Mouse (Mus musculus) midbrain, embryonic 14.5 days (tissue): ENCODE data around the gene Ezh1. TPM values are rescaled to one million over a fixed set of nuclear protein-coding genes. Genes with fewer than 3 reads are reported as not detected.

Experiments used
- ATAC-seq: fragments of 200-750 bp; cut with Nextera tagmentation; 2 replicates; pipeline ENCODE4 v1.8.0; 2017; ENCODE audit warnings: moderate number of reproducible peaks, moderate library complexity; ENCODE audit not compliant: low FRiP score, low TSS enrichment
- DNase-seq: peaks from one replicate; pipeline ENCODE4 v3.0.0-alpha.2; 2015
- H3K27ac ChIP-seq: fragments of 300-500 bp; sonication (generic); replicated peaks from 2 replicates; pipeline ENCODE4 v1.5.1; 2014; ENCODE audit warnings: mild to moderate bottlenecking, low read depth, low read length, moderate library complexity
- H3K27me3 ChIP-seq: fragments of 300-500 bp; sonication (generic); 2 replicates; pipeline ENCODE4 v1.6.1; 2014; ENCODE audit warnings: low read length, control low read depth, mixed read lengths; ENCODE audit not compliant: control insufficient read depth, insufficient read depth
- H3K36me3 ChIP-seq: fragments of 300-500 bp; sonication (generic); 2 replicates; pipeline ENCODE4 v1.6.1; 2014; ENCODE audit warnings: low read length, control low read depth; ENCODE audit not compliant: control insufficient read depth, insufficient read depth
- H3K4me1 ChIP-seq: fragments of 300-500 bp; sonication (generic); 2 replicates; pipeline ENCODE4 v1.6.1; 2014; ENCODE audit warnings: mild to moderate bottlenecking, antibody characterized with exemption, low read length, control low read depth; ENCODE audit not compliant: control insufficient read depth, insufficient read depth
- H3K4me2 ChIP-seq: fragments of 300-500 bp; sonication (generic); 2 replicates; pipeline ENCODE4 v1.6.1; 2014; ENCODE audit warnings: mild to moderate bottlenecking, low read length, moderate library complexity
- H3K4me3 ChIP-seq: fragments of 300-500 bp; sonication (generic); replicated peaks from 2 replicates; pipeline ENCODE4 v1.5.1; 2014; ENCODE audit warnings: low read depth, low read length
- H3K9ac ChIP-seq: fragments of 300-500 bp; sonication (generic); replicated peaks from 2 replicates; pipeline ENCODE4 v1.6.1; 2014; ENCODE audit warnings: mild to moderate bottlenecking, low read length, moderate library complexity
- H3K9me3 ChIP-seq: fragments of 300-500 bp; sonication (generic); 2 replicates; pipeline ENCODE4 v1.6.1; 2016; ENCODE audit warnings: low read length, control low read depth, mixed read lengths; ENCODE audit not compliant: control insufficient read depth
- WGBS: fragments of 180-500 bp; shearing (Covaris S2); extraction: QIAGEN DNeasy Blood & Tissue Kit; methylation state at CpG from one replicate; pipeline ENCODE4 v1.1.7; 2014; 5-methylcytosine and 5-hydroxymethylcytosine counted together
- polyA plus RNA-seq: library from polyadenylated mRNA; unstranded; fragments of >200 nt; fragmentation: Nextera tagmentation; extraction: Ambion mirVana; gene quantifications from 2 replicates; pipeline ENCODE4 v1.2.1, GENCODE M21; 2014

Ezh1 gene
- polyA plus RNA-seq, 1 experiment from 2014 or later: 25.1 TPM

DNA sequence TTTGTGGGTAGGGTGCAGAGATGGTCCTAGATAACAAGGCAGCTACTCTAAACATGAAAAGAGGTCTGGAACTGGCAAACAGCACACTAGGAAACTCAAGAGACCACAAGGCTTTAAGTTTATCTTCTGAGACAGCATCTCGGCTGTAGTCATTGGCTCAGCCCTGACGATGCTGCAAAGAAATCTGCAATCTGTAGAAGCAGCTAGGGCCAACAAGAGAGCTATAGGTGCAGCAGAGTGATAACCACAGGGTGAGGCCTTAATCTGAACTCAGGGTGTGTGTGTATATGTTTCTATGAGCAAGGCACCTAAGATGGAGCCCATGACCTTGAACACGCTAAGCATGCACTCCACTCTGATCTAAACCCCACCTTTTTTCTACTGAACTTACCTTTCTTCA lies 26.7 kb downstream of the Ezh1 start:
- ATAC-seq (no peak), DNase-seq (no peak)
- Histone ChIP-seq H3K4me3 (no peak overlapping the region), H3K9ac (no peak overlapping the region), H3K27ac (no peak overlapping the region), H3K36me3 (peaks cover 59% of the 10 kb centered on the region), H3K4me2 (no peak overlapping the region), H3K9me3 (no peaks in the 10 kb centered on the region), H3K27me3 (no peaks in the 10 kb centered on the region), H3K4me1 (no peaks in the 10 kb centered on the region)
- WGBS: 98% methylated on average over 3 of the region's 3 CpGs

DNA sequence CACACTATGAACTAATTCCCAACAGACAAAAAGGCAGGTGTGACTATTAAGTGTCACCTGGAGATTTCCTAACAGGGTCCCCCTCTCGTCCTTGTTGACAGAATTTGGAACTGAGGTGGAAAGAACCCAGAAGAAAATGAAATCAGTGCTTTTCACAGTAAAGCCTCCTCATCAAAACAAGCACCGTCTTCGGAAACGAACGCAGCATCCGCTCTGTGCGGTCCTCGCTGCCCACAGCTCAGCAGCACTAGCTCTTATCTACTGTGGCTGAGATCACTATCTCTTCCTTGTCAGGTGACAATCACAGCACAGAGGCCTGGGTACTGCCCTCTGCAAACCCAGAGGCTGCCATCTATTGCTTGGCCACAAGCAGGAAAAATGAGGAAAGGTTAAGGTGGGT lies 30.1 kb downstream of the Ezh1 start:
- H3K27ac ChIP-seq: no peak overlapping the region
- ATAC-seq (no peak), DNase-seq (no peak)
- H3K9me3 ChIP-seq: no peaks in the 10 kb centered on the region
- no peak overlapping the region for H3K9ac ChIP-seq
- no peak overlapping the region for H3K4me2 ChIP-seq
- H3K36me3 ChIP-seq: peaks cover 49% of the 10 kb centered on the region
- WGBS: 94% methylated on average over 8 of the region's 8 CpGs
- no peaks in the 10 kb centered on the region for H3K27me3 ChIP-seq
- no peaks in the 10 kb centered on the region for H3K4me1 ChIP-seq
- H3K4me3 ChIP-seq: no peak overlapping the region

DNA sequence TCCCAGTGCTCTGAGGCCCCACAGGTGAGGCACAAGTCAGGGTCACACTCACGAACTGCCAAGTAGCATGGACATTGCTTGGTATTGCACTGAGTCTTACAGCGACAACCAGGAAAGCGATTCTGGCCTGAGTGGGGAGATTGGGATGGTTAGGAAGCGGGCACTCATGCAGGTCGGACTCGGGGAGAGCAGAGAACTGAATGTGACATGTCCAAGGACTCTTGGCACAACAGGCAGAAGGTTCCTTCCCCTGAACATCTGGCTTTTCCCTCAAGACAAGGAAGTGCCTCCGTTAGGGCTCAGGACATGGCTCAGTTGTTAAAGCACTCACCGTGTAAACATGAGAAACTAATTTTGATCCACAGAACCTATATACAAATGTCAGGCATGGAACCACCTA lies 30.7 kb downstream of the Ezh1 start:
- no peaks in the 10 kb centered on the region for H3K27me3 ChIP-seq
- peaks cover 49% of the 10 kb centered on the region for H3K36me3 ChIP-seq
- no peak overlapping the region for H3K4me2 ChIP-seq
- 0 out of 2 replicates have a peak, but pooled peaks cover 2% of the 10 kb centered on the region for H3K4me1 ChIP-seq
- ATAC-seq: no peak
- DNase-seq: no peak
- H3K9ac ChIP-seq: no peak overlapping the region
- H3K27ac ChIP-seq: no peak overlapping the region
- no peaks in the 10 kb centered on the region for H3K9me3 ChIP-seq
- WGBS: 89% methylated on average over 8 of the region's 8 CpGs
- H3K4me3 ChIP-seq: no peak overlapping the region

DNA sequence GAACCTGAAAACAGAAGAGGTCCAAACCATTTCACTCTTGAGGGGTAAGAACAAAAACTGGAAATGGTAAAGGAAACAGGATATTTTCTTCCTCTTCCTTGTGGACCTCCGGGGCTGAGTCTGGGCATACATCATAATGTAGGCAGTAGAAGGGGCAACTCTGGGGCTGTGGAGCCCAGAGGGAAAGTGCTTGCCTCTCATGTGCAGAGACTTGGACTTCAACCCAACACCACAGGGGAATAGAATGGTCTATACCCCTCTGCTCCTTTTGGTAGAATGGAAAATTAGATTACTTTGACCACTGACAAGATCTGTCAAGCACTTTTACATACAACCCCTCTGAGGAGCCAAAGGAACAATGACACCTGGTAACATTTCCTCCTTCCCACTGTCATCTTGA lies 31.2 kb downstream of the Ezh1 start:
- ATAC-seq (no peak), DNase-seq (no peak)
- Histone ChIP-seq H3K27me3 (no peaks in the 10 kb centered on the region), H3K36me3 (peaks cover 49% of the 10 kb centered on the region), H3K9ac (no peak overlapping the region), H3K27ac (no peak overlapping the region), H3K9me3 (no peaks in the 10 kb centered on the region), H3K4me3 (no peak overlapping the region), H3K4me2 (no peak overlapping the region), H3K4me1 (0 out of 2 replicates have a peak, but pooled peaks cover 5% of the 10 kb centered on the region)
- 91% methylated on average over 1 of the region's 1 CpGs for WGBS

DNA sequence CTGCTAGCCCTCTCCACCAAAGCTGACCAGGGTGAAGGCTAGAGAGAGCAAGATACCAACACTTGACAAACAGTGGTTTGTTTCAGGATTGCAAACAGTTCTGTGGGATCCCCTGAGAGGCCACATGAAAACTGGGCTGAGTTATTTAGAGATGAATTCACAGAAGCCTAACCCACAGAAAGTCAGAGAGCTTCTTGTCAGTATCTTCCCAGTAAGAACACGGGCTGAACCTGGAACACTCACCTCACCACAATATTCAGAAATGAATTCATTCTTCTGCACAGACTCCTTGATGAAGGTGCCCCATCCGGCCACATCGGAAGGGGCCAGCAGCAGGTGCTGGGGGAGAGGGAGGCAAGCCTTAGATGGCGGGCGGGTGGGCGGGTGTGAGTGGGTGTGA lies 31.6 kb downstream of the Ezh1 start:
- no peak for DNase-seq

DNA sequence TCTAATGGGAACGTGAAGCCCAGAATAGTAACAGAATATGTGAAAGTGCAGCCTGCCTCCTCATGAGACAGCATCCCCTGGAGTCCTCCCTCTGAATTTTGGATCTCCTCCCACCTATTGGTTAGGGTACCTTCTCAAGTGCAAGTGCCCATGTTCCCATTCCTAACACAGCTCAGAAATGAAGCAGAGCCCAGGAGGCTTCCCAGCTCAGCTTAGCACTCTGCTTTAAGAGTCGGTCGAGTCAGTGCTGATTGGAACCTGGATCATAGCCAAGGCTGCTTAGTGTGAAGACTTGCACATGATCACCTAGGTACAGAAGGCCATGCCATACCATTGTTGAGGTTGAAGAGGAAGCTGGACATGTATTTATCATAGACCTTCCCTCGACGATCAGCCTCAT lies 32.1 kb downstream of the Ezh1 start:
- H3K27ac ChIP-seq: no peak overlapping the region
- ATAC-seq: no peak
- H3K27me3 ChIP-seq: no peaks in the 10 kb centered on the region
- no peak overlapping the region for H3K9ac ChIP-seq
- H3K9me3 ChIP-seq: no peaks in the 10 kb centered on the region
- 86% methylated on average over 5 of the region's 5 CpGs for WGBS
- H3K36me3 ChIP-seq: peaks cover 41% of the 10 kb centered on the region
- 0 out of 2 replicates have a peak, but pooled peaks cover 8% of the 10 kb centered on the region for H3K4me1 ChIP-seq
- no peak overlapping the region for H3K4me2 ChIP-seq
- no peak overlapping the region for H3K4me3 ChIP-seq
- DNase-seq: no peak

More for the DNA sequence above, 31.6 kb downstream of the Ezh1 start:
- Histone ChIP-seq H3K4me3 (no peak overlapping the region), H3K27me3 (no peaks in the 10 kb centered on the region), H3K27ac (no peak overlapping the region), H3K4me2 (no peak overlapping the region), H3K9ac (no peak overlapping the region), H3K4me1 (0 out of 2 replicates have a peak, but pooled peaks cover 8% of the 10 kb centered on the region), H3K36me3 (peaks cover 47% of the 10 kb centered on the region), H3K9me3 (no peaks in the 10 kb centered on the region)
- 91% methylated on average over 6 of the region's 6 CpGs for WGBS
- no peak for ATAC-seq

DNA sequence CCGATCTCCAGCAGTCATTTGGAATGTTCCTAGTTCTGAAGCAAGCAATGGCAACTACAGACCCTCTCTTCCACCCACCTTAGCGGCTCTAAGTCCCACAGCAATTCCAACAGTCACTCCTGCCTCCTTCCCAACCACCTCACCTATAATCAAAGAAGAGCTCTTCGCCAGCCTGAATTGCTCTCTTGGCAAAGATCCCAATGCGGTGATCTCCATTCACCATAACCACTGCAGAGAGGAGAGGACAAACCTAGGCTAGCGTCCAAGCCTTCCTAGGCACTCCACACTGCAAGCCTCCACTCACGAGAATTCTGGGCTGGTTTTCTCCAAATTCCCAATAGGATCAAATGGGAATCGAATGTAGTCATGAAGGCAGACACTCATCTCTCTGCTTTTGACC lies 33.2 kb downstream of the Ezh1 start:
- 91% methylated on average over 7 of the region's 7 CpGs for WGBS
- ATAC-seq: no peak
- peaks cover 33% of the 10 kb centered on the region for H3K36me3 ChIP-seq

DNA sequence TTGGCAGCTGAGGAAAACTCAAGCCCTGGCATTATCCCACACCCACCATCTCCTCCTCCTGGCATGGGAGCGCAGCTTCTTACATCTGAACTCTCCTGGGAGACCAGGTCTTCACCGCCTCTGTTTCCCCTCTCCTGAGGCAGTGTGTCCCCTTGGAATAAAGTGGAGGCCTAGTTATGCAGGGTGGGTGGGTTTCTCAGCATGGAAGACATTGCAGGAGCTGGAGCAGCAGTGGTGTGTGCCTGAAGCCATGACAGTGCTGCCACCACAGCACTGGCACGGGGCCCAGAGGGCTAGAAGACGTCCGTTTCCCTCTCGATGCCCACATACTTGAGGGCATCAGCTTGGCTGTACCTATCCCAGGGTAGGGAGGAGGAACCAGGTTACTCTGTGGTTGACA lies 33.6 kb downstream of the Ezh1 start:
- Histone ChIP-seq H3K36me3 (peaks cover 29% of the 10 kb centered on the region), H3K4me3 (no peak overlapping the region), H3K27me3 (no peaks in the 10 kb centered on the region), H3K9ac (no peak overlapping the region), H3K27ac (no peak overlapping the region), H3K4me2 (no peak overlapping the region), H3K4me1 (peaks cover 15% of the 10 kb centered on the region; the same call in 1 of the 2 replicates), H3K9me3 (no peaks in the 10 kb centered on the region)
- 92% methylated on average over 6 of the region's 6 CpGs for WGBS
- DNase-seq (no peak), ATAC-seq (no peak)

More for the DNA sequence above, 33.2 kb downstream of the Ezh1 start:
- Histone ChIP-seq H3K4me3 (no peak overlapping the region), H3K4me1 (peaks cover 15% of the 10 kb centered on the region; the same call in 1 of the 2 replicates), H3K27ac (no peak overlapping the region), H3K9me3 (no peaks in the 10 kb centered on the region), H3K9ac (no peak overlapping the region), H3K4me2 (no peak overlapping the region), H3K27me3 (no peaks in the 10 kb centered on the region)
- no peak for DNase-seq

DNA sequence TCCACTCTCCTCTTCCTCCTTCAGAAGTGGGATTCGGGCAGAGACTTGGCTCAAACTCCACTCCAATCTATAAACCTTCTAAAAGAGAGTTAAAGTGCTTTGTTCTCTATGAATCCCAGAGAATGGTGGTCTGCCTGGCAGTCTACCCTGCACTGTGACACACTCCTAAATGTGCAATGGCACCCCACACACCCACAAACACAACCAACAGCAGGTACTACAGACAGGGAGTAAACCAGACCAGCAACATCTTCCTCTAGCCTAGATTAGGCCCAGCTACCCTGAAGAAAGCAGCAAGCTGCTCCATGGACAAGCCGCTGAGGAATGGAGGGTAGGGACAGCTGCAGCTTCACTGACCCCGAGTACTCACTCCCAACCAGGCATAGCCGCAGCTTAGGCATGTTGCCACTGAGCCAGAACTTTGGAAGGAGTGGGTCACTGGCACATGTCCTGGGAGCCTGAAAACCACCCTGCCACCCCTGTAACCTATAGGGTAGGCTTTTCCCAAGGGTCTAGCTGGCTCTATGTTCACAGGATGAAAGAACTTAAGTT lies 34.3 kb downstream of the Ezh1 start:
- Histone ChIP-seq H3K9me3 (no peaks in the 10 kb centered on the region), H3K27ac (no peak overlapping the region), H3K9ac (no peak overlapping the region), H3K4me2 (no peak overlapping the region), H3K27me3 (no peaks in the 10 kb centered on the region), H3K4me1 (peaks cover 15% of the 10 kb centered on the region; the same call in 1 of the 2 replicates), H3K36me3 (peaks cover 26% of the 10 kb centered on the region), H3K4me3 (no peak overlapping the region)
- WGBS: 82% methylated on average over 4 of the region's 4 CpGs
- DNase-seq (no peak), ATAC-seq (no peak)
